ENCODE assay signal across 8 mouse cellular contexts in genomic region chr9:48538688-48539087, GRCm38 (mm10). TPM values are rescaled to one million over a fixed set of nuclear protein-coding genes. Genes with fewer than 3 reads are reported as not detected.
DNase-seq lines count a peak whose midpoint lies in the region; ATAC-seq and TF ChIP-seq lines count a peak whose summit lies in the region.

No protein-coding gene starts in this region.

- H3K36me3 ChIP-seq in heart, embryonic 10.5 days: no peaks in the 10 kb centered on the region
- H3K36me3 ChIP-seq in stomach, embryonic 14.5 days (ENCODE audit: control insufficient read depth, insufficient read depth, low read length): no peaks in the 10 kb centered on the region
- no peaks in the 10 kb centered on the region for H3K36me3 ChIP-seq in stomach, postnatal 0 days (ENCODE audit: control insufficient read depth, insufficient read depth, low read length)
- H3K36me3 ChIP-seq in hindbrain, embryonic 14.5 days (replicated peaks; ENCODE audit: control insufficient read depth, insufficient read depth): no peaks in the 10 kb centered on the region
- H3K36me3 ChIP-seq in midbrain, embryonic 12.5 days: no peaks in the 10 kb centered on the region

- H3K4me3 ChIP-seq in heart, embryonic 10.5 days: peak overlapping the region; percentile 49
- H3K4me3 ChIP-seq in stomach, embryonic 14.5 days (ENCODE audit: low read depth, low read length): no peak overlapping the region; the same call in 1 of the 2 replicates
- H3K4me3 ChIP-seq in stomach, postnatal 0 days (ENCODE audit: low read depth, low read length): no peak overlapping the region
- H3K4me3 ChIP-seq in hindbrain, embryonic 14.5 days (replicated peaks; ENCODE audit: low read length): peak overlapping the region; percentile 18
- peak overlapping the region; percentile 27 for H3K4me3 ChIP-seq in midbrain, embryonic 12.5 days

- H3K4me1 ChIP-seq in heart, embryonic 10.5 days: 0 out of 2 replicates have a peak, but pooled peaks cover 8% of the 10 kb centered on the region
- no peaks in the 10 kb centered on the region for H3K4me1 ChIP-seq in stomach, embryonic 14.5 days (ENCODE audit: control insufficient read depth, insufficient read depth, low read length)
- no peaks in the 10 kb centered on the region for H3K4me1 ChIP-seq in stomach, postnatal 0 days (replicated peaks; ENCODE audit: control insufficient read depth, insufficient read depth)
- H3K4me1 ChIP-seq in hindbrain, embryonic 14.5 days (replicated peaks; ENCODE audit: control insufficient read depth, insufficient read depth, low read length): peaks cover 10% of the 10 kb centered on the region
- H3K4me1 ChIP-seq in midbrain, embryonic 12.5 days: peaks cover 9% of the 10 kb centered on the region

- 0 out of 2 replicates have a peak, but pooled peaks cover 3% of the 10 kb centered on the region for H3K9me3 ChIP-seq in heart, embryonic 10.5 days
- H3K9me3 ChIP-seq in stomach, embryonic 14.5 days (ENCODE audit: control insufficient read depth, low read depth, low read length): no peaks in the 10 kb centered on the region
- H3K9me3 ChIP-seq in stomach, postnatal 0 days (ENCODE audit: control insufficient read depth, low read length): no peaks in the 10 kb centered on the region
- no peaks in the 10 kb centered on the region; the same call in 1 of the 2 replicates for H3K9me3 ChIP-seq in hindbrain, embryonic 14.5 days (ENCODE audit: control insufficient read depth, low read length)
- H3K9me3 ChIP-seq in midbrain, embryonic 12.5 days: 0 out of 2 replicates have a peak, but pooled peaks cover 6% of the 10 kb centered on the region

- no peak for TF ChIP-seq CTCF in stomach, postnatal 0 days (IDR thresholded peaks at IDR 0.05; ENCODE audit: low read depth)

- peaks cover 24% of the 10 kb centered on the region; the same call in 1 of the 2 replicates for H3K27me3 ChIP-seq in heart, embryonic 10.5 days (ENCODE audit: insufficient read depth, poor library complexity, severe bottlenecking)
- H3K27me3 ChIP-seq in stomach, embryonic 14.5 days (ENCODE audit: control insufficient read depth, insufficient read depth, low read length): no peaks in the 10 kb centered on the region
- no peaks in the 10 kb centered on the region for H3K27me3 ChIP-seq in stomach, postnatal 0 days (ENCODE audit: control insufficient read depth, insufficient read depth, low read length)
- H3K27me3 ChIP-seq in hindbrain, embryonic 14.5 days (ENCODE audit: control insufficient read depth, insufficient read depth, low read length): no peaks in the 10 kb centered on the region
- H3K27me3 ChIP-seq in midbrain, embryonic 12.5 days: peaks cover 18% of the 10 kb centered on the region

- TF ChIP-seq EP300 in stomach, postnatal 0 days (optimal IDR thresholded peaks at IDR 0.05): no peak

- no peak overlapping the region for H3K9ac ChIP-seq in stomach, embryonic 14.5 days (replicated peaks; ENCODE audit: low read depth, low read length)
- H3K9ac ChIP-seq in stomach, postnatal 0 days (ENCODE audit: low read length): no peak overlapping the region
- peak overlapping the region; percentile 29; the same call in 1 of the 2 replicates for H3K9ac ChIP-seq in hindbrain, embryonic 14.5 days
- no peak overlapping the region for H3K9ac ChIP-seq in midbrain, embryonic 12.5 days (replicated peaks)

- WGBS in heart, embryonic 10.5 days: 13% methylated on average over 12 of the region's 12 CpGs
- WGBS in stomach, embryonic 14.5 days: 12% methylated on average over 12 of the region's 12 CpGs
- 14% methylated on average over 12 of the region's 12 CpGs for WGBS in stomach, postnatal 0 days
- 9% methylated on average over 12 of the region's 12 CpGs for WGBS in hindbrain, embryonic 14.5 days
- WGBS in midbrain, embryonic 12.5 days: 8% methylated on average over 12 of the region's 12 CpGs

- ATAC-seq in stomach, embryonic 14.5 days (ENCODE audit: insufficient number of reproducible peaks, insufficient read depth, low FRiP score, low read depth): no peak
- ATAC-seq in stomach, postnatal 0 days (ENCODE audit: low FRiP score, low TSS enrichment): no peak
- no peak for ATAC-seq in hindbrain, embryonic 14.5 days (ENCODE audit: low FRiP score)
- ATAC-seq in midbrain, embryonic 12.5 days (ENCODE audit: low FRiP score, low read depth): no peak
- ATAC-seq in monocyte, adult 5-6 weeks (replicated peaks; ENCODE audit: insufficient number of reproducible peaks, low FRiP score, low TSS enrichment, poor library complexity, severe bottlenecking): no peak

- peak overlapping the region; percentile 24; the same call in 1 of the 2 replicates for H3K4me2 ChIP-seq in stomach, embryonic 14.5 days (replicated peaks; ENCODE audit: low read depth, low read length)
- H3K4me2 ChIP-seq in stomach, postnatal 0 days (replicated peaks; ENCODE audit: low read depth): no peak overlapping the region
- peak overlapping the region; percentile 49 for H3K4me2 ChIP-seq in hindbrain, embryonic 14.5 days (replicated peaks)
- H3K4me2 ChIP-seq in midbrain, embryonic 12.5 days (replicated peaks): peak overlapping the region; percentile 52

- intact Hi-C loops in heart, postnatal 36 days (cut with DNase I): no loop called here

- DNase-seq in heart, embryonic 10.5 days (ENCODE audit: low spot score): no peak
- DNase-seq in heart, postnatal 36 days: no peak
- no peak for DNase-seq in stomach, postnatal 0 days (ENCODE audit: low spot score)
- peak; percentile 42 for DNase-seq in hindbrain, embryonic 14.5 days (ENCODE audit: low spot score)
- no peak for DNase-seq in gastrocnemius, postnatal 25 days

- peak overlapping the region; percentile 36; the same call in 1 of the 2 replicates for H3K27ac ChIP-seq in heart, embryonic 10.5 days
- no peak overlapping the region for H3K27ac ChIP-seq in stomach, embryonic 14.5 days (ENCODE audit: low read length)
- no peak overlapping the region for H3K27ac ChIP-seq in stomach, postnatal 0 days (replicated peaks)
- peak overlapping the region; percentile 51 for H3K27ac ChIP-seq in hindbrain, embryonic 14.5 days
- H3K27ac ChIP-seq in midbrain, embryonic 12.5 days (replicated peaks): no peak overlapping the region

RNA-seq across cellular contexts. Expression of gene Gm5617, which starts 43.4 kb away (rescaled TPM):
- 21.1 and 25.1 TPM in 2 replicates for polyA plus RNA-seq in heart, embryonic 10.5 days (2016; fragmentation: Nextera tagmentation; extraction: Ambion mirVana)
- 10 to 100 TPM; 28.3 to 33.0 TPM for total RNA-seq in heart, postnatal 36 days (2021)
- 36.1 and 39.3 TPM in 2 replicates for polyA plus RNA-seq in stomach, embryonic 14.5 days (2014; fragmentation: Nextera tagmentation; extraction: Ambion mirVana)
- polyA plus RNA-seq in stomach, postnatal 0 days (2015; fragmentation: Nextera tagmentation; extraction: Ambion mirVana): 49.6 and 50.4 TPM in 2 replicates
- polyA plus RNA-seq in hindbrain, embryonic 14.5 days (2014; fragmentation: Nextera tagmentation; extraction: Ambion mirVana): 19.1 and 28.4 TPM in 2 replicates
- 40.6 and 41.7 TPM in 2 replicates for polyA plus RNA-seq in midbrain, embryonic 12.5 days (2016; fragmentation: Nextera tagmentation; extraction: Ambion mirVana)
- total RNA-seq in monocyte, adult 5-6 weeks (2017): 13.7 to 22.4 TPM in 2 of 3 replicates, not detected in the other
- 1 to 10 TPM; 6.6 to 8.5 TPM for total RNA-seq in gastrocnemius, postnatal 25 days (2021)

RNA-seq across cellular contexts. Expression of gene Rbm7, which starts 43.6 kb away (rescaled TPM):
- polyA plus RNA-seq in heart, embryonic 10.5 days (2016; fragmentation: Nextera tagmentation; extraction: Ambion mirVana): 89.0 and 106 TPM in 2 replicates
- 10 to 100 TPM; 24.0 to 24.1 TPM for total RNA-seq in heart, postnatal 36 days (2021)
- 116 and 123 TPM in 2 replicates for polyA plus RNA-seq in stomach, embryonic 14.5 days (2014; fragmentation: Nextera tagmentation; extraction: Ambion mirVana)
- polyA plus RNA-seq in stomach, postnatal 0 days (2015; fragmentation: Nextera tagmentation; extraction: Ambion mirVana): 86.8 and 87.9 TPM in 2 replicates
- polyA plus RNA-seq in hindbrain, embryonic 14.5 days (2014; fragmentation: Nextera tagmentation; extraction: Ambion mirVana): 78.8 and 80.7 TPM in 2 replicates
- 98.0 and 106 TPM in 2 replicates for polyA plus RNA-seq in midbrain, embryonic 12.5 days (2016; fragmentation: Nextera tagmentation; extraction: Ambion mirVana)
- 139 to 205 TPM (median 199 TPM) in 3 replicates for total RNA-seq in monocyte, adult 5-6 weeks (2017)
- total RNA-seq in gastrocnemius, postnatal 25 days (2021): 10 to 100 TPM; 13.6 to 14.4 TPM

RNA-seq across cellular contexts. Expression of gene Rexo2, which starts 58.3 kb away (rescaled TPM):
- 127 and 138 TPM in 2 replicates for polyA plus RNA-seq in heart, embryonic 10.5 days (2016; fragmentation: Nextera tagmentation; extraction: Ambion mirVana)
- 10 to 100 TPM; 62.4 to 67.1 TPM for total RNA-seq in heart, postnatal 36 days (2021)
- 89.5 and 95.0 TPM in 2 replicates for polyA plus RNA-seq in stomach, embryonic 14.5 days (2014; fragmentation: Nextera tagmentation; extraction: Ambion mirVana)
- 152 and 172 TPM in 2 replicates for polyA plus RNA-seq in stomach, postnatal 0 days (2015; fragmentation: Nextera tagmentation; extraction: Ambion mirVana)
- 83.7 and 98.8 TPM in 2 replicates for polyA plus RNA-seq in hindbrain, embryonic 14.5 days (2014; fragmentation: Nextera tagmentation; extraction: Ambion mirVana)
- 78.3 and 79.8 TPM in 2 replicates for polyA plus RNA-seq in midbrain, embryonic 12.5 days (2016; fragmentation: Nextera tagmentation; extraction: Ambion mirVana)
- total RNA-seq in monocyte, adult 5-6 weeks (2017): 72.1 to 84.2 TPM (median 76.2 TPM) in 3 replicates
- 10 to 100 TPM; 58.6 to 64.9 TPM for total RNA-seq in gastrocnemius, postnatal 25 days (2021)

Comparison
In these comparisons a context has a peak if more than half of its experiments do, and no peak if none do; other contexts are left out.
1. H3K27ac ChIP-seq: peak in heart, embryonic 10.5 days (single experiment) and hindbrain, embryonic 14.5 days (single experiment); none in stomach, embryonic 14.5 days (single experiment), stomach, postnatal 0 days (single experiment) and midbrain, embryonic 12.5 days (single experiment).
2. H3K4me3 ChIP-seq: peak in heart, embryonic 10.5 days (single experiment), hindbrain, embryonic 14.5 days (single experiment) and midbrain, embryonic 12.5 days (single experiment); none in stomach, embryonic 14.5 days (single experiment) and stomach, postnatal 0 days (single experiment).